Mouse (Mus musculus) cerebellum, postnatal 25 days (tissue): ENCODE results near the gene Aldoart2.
A peak's percentile ranks its signal among the peaks of the same experiment; 100 is the strongest.
"Not testable (repeated sequence)": the region's sequence is repeated elsewhere in the genome, so short reads cannot be mapped to it uniquely, and the experiment has no call there.

Experiments used
- DNase-seq, 2 experiments: peaks; one replicate each; pipeline ENCODE4 v3.0.0; 2021; ENCODE audit warnings: mixed read lengths in 2 of 2

The Aldoart2 gene

GRCm38 (mm10) chr12:55565206-55565605 lies at the start of gene Aldoart2:
TSS of gene Aldoart2 (plus strand) at chr12:55565239.
- peak; percentile 7 for DNase-seq

- peak; percentile 55 to 71 for DNase-seq
Measured at GRCm38 (mm10) chr12:55518061-55518738, 46.8 kb upstream of the Aldoart2 start.

GRCm38 (mm10) chr12:55526983-55527752 lies 37.9 kb upstream of the Aldoart2 start:
- DNase-seq, result peak; percentile 15 to 35

GRCm38 (mm10) chr12:55536537-55537135 lies 28.4 kb upstream of the Aldoart2 start:
- DNase-seq, result peak in 1 of 2 experiments; percentile 21

DNA sequence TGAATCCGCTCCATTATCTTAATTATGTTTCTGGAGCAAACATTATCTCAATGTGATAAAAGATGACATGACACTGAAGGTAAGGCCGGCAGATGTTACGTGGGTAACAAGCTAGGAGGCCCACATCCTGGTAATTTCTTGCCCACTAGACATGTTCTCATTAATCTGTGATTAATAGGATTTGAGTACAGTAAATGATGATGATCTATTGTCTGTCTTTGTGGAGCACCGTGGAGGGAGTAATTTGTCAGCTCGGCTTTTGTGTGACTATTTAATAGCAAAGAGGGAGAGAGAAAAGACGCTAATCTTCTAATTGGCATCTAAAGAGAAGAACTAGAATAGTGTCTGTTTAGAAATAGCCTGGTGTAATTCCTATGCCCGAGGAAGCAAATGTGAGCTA lies 27.3 kb upstream of the Aldoart2 start:
- no peak for DNase-seq

DNA sequence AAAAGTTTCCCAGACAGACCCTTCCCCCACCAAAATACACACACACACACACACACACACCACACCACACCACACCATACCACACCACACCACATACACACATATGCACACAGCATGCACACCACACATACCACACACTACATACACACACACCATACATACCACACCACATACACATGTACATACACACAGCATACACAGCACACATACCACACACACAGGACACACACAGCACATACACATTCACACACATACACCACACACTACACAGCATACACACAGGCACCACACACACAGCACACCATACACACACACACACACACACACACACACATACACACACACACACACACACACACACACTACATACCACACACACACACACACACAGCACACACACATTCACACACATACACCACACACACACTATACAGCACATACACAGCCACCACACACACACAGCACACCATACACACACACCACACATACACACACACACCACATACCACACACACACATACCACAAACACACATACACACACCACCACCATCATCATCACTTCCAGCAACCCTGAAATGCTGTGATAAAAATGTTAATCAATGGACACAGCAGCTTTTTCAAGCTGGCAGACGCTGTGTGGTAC lies 26.6 kb upstream of the Aldoart2 start:
- no peak for DNase-seq

- no peak for DNase-seq
Measured at GRCm38 (mm10) chr12:55539157-55539556, 25.9 kb upstream of the Aldoart2 start.

DNA sequence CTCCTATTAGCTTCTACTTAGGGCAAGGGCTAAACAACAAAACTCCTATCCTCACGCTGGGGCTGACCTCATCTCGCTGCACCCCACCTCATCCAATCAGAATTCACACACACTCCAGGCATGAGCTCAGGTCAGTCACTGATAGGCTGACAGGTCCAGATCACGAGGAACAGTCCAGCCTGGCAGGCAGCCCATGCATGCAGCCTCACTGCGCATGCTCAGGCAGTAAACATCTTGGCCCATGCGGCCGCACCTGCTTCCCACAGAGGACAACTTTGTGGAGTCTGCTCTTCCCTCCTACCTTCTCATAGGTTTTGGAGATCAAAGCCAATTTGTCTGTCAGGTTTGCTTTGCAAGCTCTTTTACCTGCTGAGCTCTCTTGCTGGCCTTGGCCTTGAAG lies 10.1 kb upstream of the Aldoart2 start:
- not testable (repeated sequence) for DNase-seq

GRCm38 (mm10) chr12:55557866-55558265 lies 7.2 kb upstream of the Aldoart2 start:
- DNase-seq, result no peak

DNA sequence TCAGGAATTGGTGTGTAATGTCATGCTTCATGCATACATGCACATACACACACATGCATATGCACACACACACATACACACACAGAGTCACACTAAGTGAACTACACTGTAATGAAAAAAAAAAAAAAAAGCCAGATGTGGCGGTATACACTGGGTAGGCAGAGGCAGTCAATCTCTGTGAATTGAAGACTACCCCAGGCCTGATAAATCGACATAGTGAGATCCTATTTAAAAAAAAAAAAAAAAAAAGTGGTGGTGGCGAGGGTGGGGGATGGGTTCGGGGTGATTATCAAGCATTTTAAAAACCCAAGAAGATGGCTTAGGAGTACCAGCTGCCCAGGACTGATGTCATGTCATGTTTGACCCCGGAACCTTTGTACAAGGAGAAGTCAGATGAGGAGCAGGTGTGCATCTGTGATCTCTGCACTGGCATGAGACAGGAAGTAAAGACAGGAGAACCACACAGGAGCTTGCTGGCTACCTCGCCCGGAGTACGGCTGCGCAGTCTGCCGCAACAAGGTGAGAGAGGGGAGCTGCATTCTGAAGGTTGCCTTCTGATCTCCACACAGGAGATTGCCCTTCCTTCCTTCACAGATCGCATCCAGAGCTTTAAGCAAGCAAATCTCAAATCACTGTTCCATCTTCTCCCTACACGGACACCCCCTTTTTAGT lies 5.7 kb upstream of the Aldoart2 start:
- no peak for DNase-seq

GRCm38 (mm10) chr12:55560025-55560690 lies 4.9 kb upstream of the Aldoart2 start:
- DNase-seq, result no peak

GRCm38 (mm10) chr12:55563742-55564141 lies 1.3 kb upstream of the Aldoart2 start:
- DNase-seq, result no peak

DNA sequence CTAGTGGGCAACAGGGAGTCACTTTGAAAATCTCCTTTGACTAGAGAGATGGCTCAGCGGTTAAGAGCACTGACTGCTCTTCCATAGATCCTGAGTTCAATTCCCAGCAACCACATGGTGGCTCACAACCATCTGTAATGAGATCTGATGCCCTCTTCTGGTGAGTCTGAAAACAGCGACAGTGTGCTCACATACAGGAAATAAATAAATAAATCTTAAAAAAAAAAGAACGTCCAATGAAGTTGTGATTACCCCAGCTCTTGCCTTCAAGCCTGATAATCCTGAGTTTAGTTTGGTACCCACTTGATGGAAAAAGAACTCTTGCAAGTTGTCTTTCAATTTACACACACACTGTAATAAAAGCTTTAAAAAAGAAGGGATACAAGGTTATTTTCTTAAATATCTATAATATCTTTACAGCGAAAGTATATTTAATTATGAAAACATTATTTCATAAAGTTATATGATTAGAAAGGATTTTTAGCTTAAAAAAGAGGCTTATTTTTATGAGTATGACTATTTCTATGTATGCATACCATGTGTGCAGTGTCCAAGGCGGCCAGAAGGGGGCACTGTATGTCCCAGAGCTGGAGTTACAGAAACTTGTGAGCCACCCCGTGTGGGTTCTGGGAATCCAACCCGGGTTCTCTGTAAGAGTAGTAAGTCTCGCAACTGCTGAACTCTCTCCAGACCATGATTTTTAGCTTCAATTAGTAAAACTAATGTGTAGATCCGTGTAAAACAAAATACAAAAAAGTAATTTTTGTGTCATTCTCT lies 664 bp upstream of the Aldoart2 start:
- no peak for DNase-seq

GRCm38 (mm10) chr12:55565867-55566266 lies 828 bp downstream of the Aldoart2 start:
- no peak for DNase-seq

DNA sequence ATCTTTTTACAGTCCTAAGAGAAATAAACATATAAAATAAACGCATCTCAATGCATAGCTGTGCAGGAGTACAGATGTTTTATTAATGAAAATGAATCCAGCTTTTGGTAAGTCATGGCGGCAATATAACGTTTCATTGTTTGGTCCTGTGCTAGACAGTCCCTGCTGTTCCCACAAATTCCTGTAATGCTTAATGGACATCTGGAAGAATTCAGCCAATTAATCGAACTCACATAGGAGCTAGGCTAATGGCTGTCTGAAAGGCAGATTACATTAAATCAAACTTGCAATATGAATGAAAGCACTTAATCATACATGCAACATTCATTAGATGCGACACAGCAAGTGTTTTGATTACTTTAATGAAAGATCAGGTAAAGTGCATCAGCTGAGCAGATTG lies 1.8 kb downstream of the Aldoart2 start:
- no peak for DNase-seq

GRCm38 (mm10) chr12:55568466-55568865 lies 3.4 kb downstream of the Aldoart2 start:
- DNase-seq, result no peak

DNA sequence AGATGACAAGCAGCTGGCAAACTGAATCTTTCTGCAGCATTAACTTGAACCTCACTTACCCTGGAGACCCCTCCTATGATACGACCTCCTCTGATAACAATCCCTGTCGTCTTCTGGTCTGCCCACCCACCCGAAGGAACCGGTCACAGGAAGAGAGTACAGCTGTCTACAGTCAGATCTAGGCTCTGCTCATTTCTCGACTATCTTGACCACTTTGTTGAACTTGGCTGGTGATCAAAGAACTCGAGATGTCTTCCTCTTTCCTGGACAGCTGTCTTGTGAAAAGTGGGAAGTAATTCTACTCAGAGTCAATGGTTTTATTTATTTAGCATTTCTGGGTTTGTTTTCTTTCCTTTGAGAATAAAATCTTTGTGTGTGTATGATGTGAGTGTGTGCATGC lies 4.6 kb downstream of the Aldoart2 start:
- no peak for DNase-seq

DNA sequence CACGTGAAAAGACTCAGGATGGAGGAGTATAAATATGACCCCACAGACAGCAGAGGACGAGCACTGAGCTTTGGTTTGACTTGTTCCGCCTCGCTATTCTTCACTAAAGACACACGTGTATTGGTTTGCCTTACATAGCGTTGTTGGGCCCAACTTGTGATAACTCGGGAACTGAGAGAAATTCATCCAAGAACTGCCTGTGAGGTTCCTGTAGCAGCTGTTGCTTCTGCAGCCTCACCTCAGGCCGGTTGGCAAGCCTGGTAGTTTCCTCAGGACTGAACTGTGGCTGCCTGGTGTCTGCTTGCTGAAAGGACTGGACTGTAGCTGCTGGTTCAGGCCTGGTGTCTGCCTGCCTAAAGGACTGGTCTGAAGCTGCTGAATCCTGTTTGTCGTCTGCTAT lies 5.6 kb downstream of the Aldoart2 start:
- DNase-seq, result no peak

- DNase-seq, result no peak
Measured at GRCm38 (mm10) chr12:55571181-55571580, 6.1 kb downstream of the Aldoart2 start.

- DNase-seq, result no peak
Measured at GRCm38 (mm10) chr12:55571661-55572060, 6.6 kb downstream of the Aldoart2 start.

DNA sequence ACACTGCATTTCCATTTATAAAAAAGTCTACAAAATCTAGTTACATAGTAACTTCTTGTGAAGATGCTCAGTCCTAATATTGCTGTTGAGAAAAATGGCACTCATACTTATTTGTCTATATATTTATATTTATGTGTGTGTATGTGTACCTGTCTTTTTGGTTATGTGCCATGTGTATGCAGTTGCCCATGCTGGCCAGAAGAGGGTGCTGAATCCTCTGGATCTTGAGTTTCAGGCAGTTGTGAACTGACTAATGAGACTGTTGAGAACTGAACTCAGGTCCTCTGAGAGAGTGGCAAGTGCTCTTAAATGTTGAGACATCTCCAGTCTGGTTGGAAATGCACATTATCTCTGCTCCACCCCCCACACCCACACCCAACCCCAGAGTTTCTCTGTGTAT lies 8.1 kb downstream of the Aldoart2 start:
- DNase-seq, result no peak
